Mouse (Mus musculus): Measurements from ENCODE around the gene Prok1. TPM values are rescaled to one million over a fixed set of nuclear protein-coding genes. Genes with fewer than 3 reads are reported as not detected.

Prok1 gene
- polyA plus RNA-seq (2012) = not detected in 2 replicates

DNA sequence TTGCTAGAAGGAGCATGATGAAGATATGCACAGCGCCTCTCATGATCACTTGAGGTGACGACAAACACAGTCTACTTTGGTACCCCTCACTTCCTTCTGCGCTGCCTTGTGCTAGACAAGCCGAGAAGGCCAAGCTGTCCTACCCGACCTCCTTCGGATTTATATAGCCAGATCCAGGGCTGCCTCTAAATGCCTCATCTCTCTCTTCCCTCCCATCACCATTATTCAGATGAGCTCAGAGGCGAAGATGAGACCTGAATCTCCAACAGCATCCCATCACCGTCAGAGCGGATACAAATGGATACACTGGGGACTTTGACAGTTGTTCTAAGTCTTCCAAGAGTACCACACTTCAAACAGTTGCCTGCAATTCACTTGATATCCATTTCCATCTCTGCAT, at the start of gene Prok1:
Gene Prok1, minus strand, starts transcription at position 101 of the 400 bp plus-strand sequence.
- Histone ChIP-seq H3K4me3 (replicated peaks) (no peak within 1 kb of the TSS), H3K36me3 (ENCODE audit: control insufficient read depth) (no peaks in the 10 kb centered on the region), H3K27me3 (ENCODE audit: control insufficient read depth) (no peaks in the 10 kb centered on the region), H3K4me1 (ENCODE audit: control insufficient read depth) (no peaks in the 10 kb centered on the region), H3K9me3 (ENCODE audit: control insufficient read depth, low read length) (no peaks in the 10 kb centered on the region)
- TF ChIP-seq GATA1 (IDR thresholded peaks at IDR 0.05; ENCODE audit: low read length) (no peak), TAL1 (IDR thresholded peaks at IDR 0.05; ENCODE audit: low read length) (no peak)

DNA sequence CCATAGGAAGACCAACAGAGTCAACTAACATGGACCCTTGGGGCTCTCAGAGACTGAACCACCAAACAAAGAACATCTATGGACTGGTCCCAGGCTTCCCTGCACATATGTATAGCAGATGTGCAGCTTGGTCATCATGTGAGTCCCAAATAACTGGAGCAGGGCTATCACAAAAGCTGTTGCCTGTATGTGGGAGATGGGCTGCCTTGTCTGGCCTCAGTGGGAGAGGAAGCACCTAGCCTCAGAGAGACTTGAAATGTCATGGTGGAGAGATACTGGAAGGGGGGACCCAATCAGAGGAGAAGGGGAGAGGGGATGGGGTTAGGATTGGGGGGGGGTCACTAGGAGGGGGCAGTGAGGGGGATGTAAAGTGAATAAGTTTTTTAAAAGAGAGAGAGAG, 47.8 kb upstream of the Prok1 start:
- Histone ChIP-seq H3K4me3 (replicated peaks) (no peak overlapping the region), H3K36me3 (ENCODE audit: control insufficient read depth) (peaks cover 29% of the 10 kb centered on the region), H3K27me3 (ENCODE audit: control insufficient read depth) (no peaks in the 10 kb centered on the region), H3K4me1 (ENCODE audit: control insufficient read depth) (no peaks in the 10 kb centered on the region), H3K9me3 (ENCODE audit: control insufficient read depth, low read length) (no peaks in the 10 kb centered on the region)
- no peak for TF ChIP-seq GATA1 (IDR thresholded peaks at IDR 0.05; ENCODE audit: low read length)
- no peak for TF ChIP-seq TAL1 (IDR thresholded peaks at IDR 0.05; ENCODE audit: low read length)

DNA sequence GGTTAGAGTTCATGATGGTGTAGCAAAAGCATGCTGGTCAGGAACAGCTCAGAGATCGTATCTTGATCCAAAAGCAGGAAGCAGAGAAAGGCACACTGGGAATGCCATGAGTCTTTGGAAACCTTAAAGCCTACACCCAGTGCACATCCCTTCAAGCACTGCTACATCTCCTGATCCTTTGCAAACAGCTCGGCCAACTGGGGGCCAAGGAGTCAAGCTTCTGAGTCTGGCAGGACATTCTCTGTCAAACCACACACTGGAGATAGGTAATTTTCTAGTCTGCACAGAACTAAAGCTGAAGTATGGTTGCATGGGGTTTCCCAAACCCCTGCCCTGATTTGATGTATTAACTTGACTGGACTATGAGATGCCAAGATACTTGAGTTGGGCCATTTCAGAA, 46.6 kb upstream of the Prok1 start:
- no peak overlapping the region for H3K4me3 ChIP-seq (replicated peaks)
- TF ChIP-seq TAL1 (IDR thresholded peaks at IDR 0.05; ENCODE audit: low read length) (no peak), GATA1 (IDR thresholded peaks at IDR 0.05; ENCODE audit: low read length) (no peak)
- H3K27me3 ChIP-seq (ENCODE audit: control insufficient read depth) = no peaks in the 10 kb centered on the region
- H3K36me3 ChIP-seq (ENCODE audit: control insufficient read depth) = peaks cover 41% of the 10 kb centered on the region
- H3K4me1 ChIP-seq (ENCODE audit: control insufficient read depth) = no peaks in the 10 kb centered on the region
- no peaks in the 10 kb centered on the region for H3K9me3 ChIP-seq (ENCODE audit: control insufficient read depth, low read length)

DNA sequence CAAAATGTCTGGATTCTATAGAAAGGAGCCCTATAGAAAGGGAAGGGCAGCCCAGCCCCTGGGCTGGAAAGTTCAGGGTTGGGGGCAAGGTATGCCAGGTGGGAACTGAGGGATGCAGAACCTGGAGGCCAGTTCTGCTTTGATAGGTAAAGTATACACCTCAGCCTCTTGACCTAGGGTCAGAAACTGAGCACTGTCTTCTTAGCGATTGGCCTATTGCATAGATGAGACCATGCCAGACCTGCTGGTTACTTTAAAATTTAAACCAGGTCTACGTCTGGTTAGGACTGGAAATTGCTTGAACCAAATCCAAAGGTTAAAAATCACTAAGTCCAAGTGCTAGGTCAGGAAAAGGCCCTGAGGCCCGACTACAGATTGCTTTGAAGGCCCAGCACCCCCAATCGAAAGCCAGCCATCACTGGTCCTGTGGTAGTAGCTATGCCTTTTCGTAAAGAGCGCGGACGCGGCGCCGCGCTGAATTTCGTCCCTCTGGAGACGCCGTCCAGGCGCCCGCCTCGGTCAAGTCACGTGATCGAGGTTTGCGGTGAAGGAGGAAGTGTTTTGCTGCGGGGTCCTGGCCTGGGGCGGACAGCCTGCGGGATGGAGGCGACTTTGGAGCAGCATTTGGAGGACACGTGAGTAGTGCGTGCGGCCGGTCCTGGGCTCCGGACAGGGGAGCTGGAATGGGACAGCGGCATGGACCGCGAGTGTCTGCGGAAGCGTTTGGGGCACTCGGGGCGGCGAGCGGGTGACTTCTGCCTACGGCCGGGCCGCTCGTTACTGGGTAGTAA, 39.2 kb upstream of the Prok1 start, which contains the start of gene Lamtor5:
Gene Lamtor5, plus strand, starts transcription at position 380 of the 791 bp plus-strand sequence.
- H3K36me3 ChIP-seq (ENCODE audit: control insufficient read depth) = peaks cover 25% of the 10 kb centered on the region
- no peaks in the 10 kb centered on the region for H3K9me3 ChIP-seq (ENCODE audit: control insufficient read depth, low read length)
- H3K4me3 ChIP-seq (replicated peaks) = peak within 1 kb of the TSS; percentile 72
- TF ChIP-seq GATA1 (IDR thresholded peaks at IDR 0.05; ENCODE audit: low read length) (no peak), TAL1 (IDR thresholded peaks at IDR 0.05; ENCODE audit: low read length) (no peak)
- H3K4me1 ChIP-seq (ENCODE audit: control insufficient read depth) = peaks cover 20% of the 10 kb centered on the region
- H3K27me3 ChIP-seq (ENCODE audit: control insufficient read depth) = peaks cover 7% of the 10 kb centered on the region; the same call in 1 of the 2 replicates

DNA sequence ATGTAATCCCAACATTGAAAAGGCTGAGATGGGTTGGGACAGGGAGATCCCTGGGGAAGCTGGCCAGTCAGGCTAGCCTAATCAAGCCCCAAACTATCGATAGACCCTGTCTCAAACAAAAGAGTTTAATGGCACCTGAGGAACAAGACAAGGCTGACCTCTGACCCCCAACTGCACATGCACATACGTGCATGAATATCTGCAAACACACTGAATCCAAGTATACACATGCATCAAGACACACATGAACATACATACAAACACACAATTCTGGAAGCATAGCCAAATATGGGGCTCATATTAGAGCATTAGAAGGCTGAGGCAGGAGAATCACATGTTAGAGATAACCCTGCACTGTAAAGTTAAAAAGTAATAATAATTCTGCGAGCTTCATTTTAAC, 37.1 kb upstream of the Prok1 start:
- TF ChIP-seq TAL1 (IDR thresholded peaks at IDR 0.05; ENCODE audit: low read length) = no peak
- TF ChIP-seq GATA1 (IDR thresholded peaks at IDR 0.05; ENCODE audit: low read length) = no peak
- H3K9me3 ChIP-seq (ENCODE audit: control insufficient read depth, low read length) = no peaks in the 10 kb centered on the region
- peaks cover 26% of the 10 kb centered on the region for H3K4me1 ChIP-seq (ENCODE audit: control insufficient read depth)
- H3K4me3 ChIP-seq (replicated peaks) = no peak overlapping the region
- H3K27me3 ChIP-seq (ENCODE audit: control insufficient read depth) = peaks cover 7% of the 10 kb centered on the region; the same call in 1 of the 2 replicates
- peaks cover 5% of the 10 kb centered on the region for H3K36me3 ChIP-seq (ENCODE audit: control insufficient read depth)

DNA sequence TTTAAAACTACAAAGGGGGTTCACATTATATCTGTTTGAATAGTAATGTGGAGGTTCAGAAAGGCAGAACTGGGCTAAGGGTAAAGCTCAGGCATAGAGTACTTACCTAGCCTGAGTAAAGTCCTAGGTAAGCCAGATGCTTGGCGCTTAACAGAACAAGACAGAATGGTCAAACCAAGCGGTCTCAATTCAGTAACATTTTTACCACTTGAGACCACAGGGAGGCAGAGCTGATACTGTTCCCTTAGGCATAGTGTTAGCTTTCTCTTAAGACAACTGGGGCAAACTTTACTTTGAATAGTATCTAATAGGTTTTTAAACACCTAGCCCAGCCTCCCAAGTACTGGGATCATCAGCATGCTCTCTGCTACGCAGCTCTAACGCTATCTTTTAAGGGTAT, 36.5 kb upstream of the Prok1 start:
- Histone ChIP-seq H3K4me1 (ENCODE audit: control insufficient read depth) (peaks cover 26% of the 10 kb centered on the region), H3K27me3 (ENCODE audit: control insufficient read depth) (peaks cover 7% of the 10 kb centered on the region; the same call in 1 of the 2 replicates), H3K4me3 (replicated peaks) (no peak overlapping the region), H3K36me3 (ENCODE audit: control insufficient read depth) (no peaks in the 10 kb centered on the region), H3K9me3 (ENCODE audit: control insufficient read depth, low read length) (no peaks in the 10 kb centered on the region)
- TF ChIP-seq TAL1 (IDR thresholded peaks at IDR 0.05; ENCODE audit: low read length) (no peak), GATA1 (IDR thresholded peaks at IDR 0.05; ENCODE audit: low read length) (no peak)

DNA sequence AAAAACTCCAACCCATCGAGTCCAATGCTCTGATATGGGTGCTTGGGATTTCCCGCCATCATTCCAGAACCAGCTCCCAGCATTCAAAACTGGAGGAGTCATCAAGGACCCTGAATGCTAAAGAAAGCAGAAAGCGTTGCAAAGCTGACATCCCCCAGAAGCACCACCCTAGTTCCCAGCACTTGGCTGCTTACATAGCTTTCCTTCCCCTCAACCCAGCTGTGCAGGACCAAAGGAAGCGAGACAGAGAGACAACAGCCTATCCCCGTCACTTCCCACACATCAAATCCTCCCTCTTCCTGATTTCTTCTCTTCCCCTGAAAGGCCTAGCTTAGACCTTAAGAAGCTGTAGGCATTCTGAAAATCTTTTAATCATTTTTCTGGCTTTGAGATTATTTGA, 35.8 kb upstream of the Prok1 start:
- peaks cover 26% of the 10 kb centered on the region for H3K4me1 ChIP-seq (ENCODE audit: control insufficient read depth)
- H3K27me3 ChIP-seq (ENCODE audit: control insufficient read depth) = peaks cover 7% of the 10 kb centered on the region; the same call in 1 of the 2 replicates
- H3K9me3 ChIP-seq (ENCODE audit: control insufficient read depth, low read length) = no peaks in the 10 kb centered on the region
- TF ChIP-seq TAL1 (IDR thresholded peaks at IDR 0.05; ENCODE audit: low read length) = no peak
- TF ChIP-seq GATA1 (IDR thresholded peaks at IDR 0.05; ENCODE audit: low read length) = no peak
- H3K4me3 ChIP-seq (replicated peaks) = no peak overlapping the region
- no peaks in the 10 kb centered on the region for H3K36me3 ChIP-seq (ENCODE audit: control insufficient read depth)

DNA sequence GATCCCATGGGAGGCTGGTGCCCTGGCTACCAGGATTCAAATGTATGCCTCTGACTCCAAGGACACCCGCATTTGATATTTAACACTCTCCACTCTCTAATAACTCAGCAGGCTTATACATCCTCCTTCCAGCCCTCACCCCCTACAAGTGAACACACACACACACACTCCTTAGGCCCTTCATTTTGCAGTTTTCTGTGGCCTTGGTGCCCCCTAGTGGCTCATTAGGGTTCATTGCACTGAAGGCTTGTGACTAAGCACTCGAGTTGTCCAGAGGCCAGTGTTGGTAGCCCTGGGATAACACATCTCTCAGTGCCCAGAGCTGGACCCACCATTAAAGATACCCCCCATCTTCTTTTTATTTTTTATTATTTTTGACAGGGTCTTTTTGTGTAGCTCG, 34.3 kb upstream of the Prok1 start:
- Histone ChIP-seq H3K4me1 (ENCODE audit: control insufficient read depth) (peaks cover 16% of the 10 kb centered on the region), H3K4me3 (replicated peaks) (no peak overlapping the region), H3K27me3 (ENCODE audit: control insufficient read depth) (peaks cover 7% of the 10 kb centered on the region; the same call in 1 of the 2 replicates), H3K9me3 (ENCODE audit: control insufficient read depth, low read length) (no peaks in the 10 kb centered on the region), H3K36me3 (ENCODE audit: control insufficient read depth) (no peaks in the 10 kb centered on the region)
- TF ChIP-seq GATA1 (IDR thresholded peaks at IDR 0.05; ENCODE audit: low read length) = no peak
- no peak for TF ChIP-seq TAL1 (IDR thresholded peaks at IDR 0.05; ENCODE audit: low read length)

DNA sequence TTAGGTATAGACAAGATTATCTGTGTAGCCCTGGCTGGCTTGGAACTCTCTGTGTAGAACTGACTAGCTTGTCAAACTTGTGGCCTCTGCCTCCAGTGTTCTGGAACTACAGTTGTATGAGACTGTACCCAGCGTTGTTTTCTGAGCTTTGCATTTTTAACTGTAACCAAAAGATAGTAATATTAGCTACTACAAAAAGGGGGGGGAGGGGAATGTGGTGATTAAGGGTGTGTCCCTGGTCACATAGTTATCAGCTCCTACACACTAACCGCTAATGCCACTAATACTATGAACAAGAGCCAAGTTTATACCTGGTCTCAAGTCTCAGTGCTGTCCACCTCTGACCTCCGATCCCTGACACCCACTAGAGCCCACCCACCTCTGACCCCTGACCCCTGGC, 32.9 kb upstream of the Prok1 start:
- peaks cover 7% of the 10 kb centered on the region; the same call in 1 of the 2 replicates for H3K27me3 ChIP-seq (ENCODE audit: control insufficient read depth)
- TF ChIP-seq GATA1 (IDR thresholded peaks at IDR 0.05; ENCODE audit: low read length) (no peak), TAL1 (IDR thresholded peaks at IDR 0.05; ENCODE audit: low read length) (no peak)
- H3K4me1 ChIP-seq (ENCODE audit: control insufficient read depth) = peaks cover 7% of the 10 kb centered on the region
- H3K4me3 ChIP-seq (replicated peaks) = no peak overlapping the region
- no peaks in the 10 kb centered on the region for H3K36me3 ChIP-seq (ENCODE audit: control insufficient read depth)
- H3K9me3 ChIP-seq (ENCODE audit: control insufficient read depth, low read length) = no peaks in the 10 kb centered on the region
